Mouse (Mus musculus): ENCODE results near the gene Gm28053. TPM values are rescaled to one million over a fixed set of nuclear protein-coding genes. Genes with fewer than 3 reads are reported as not detected.

Gene Gm28053
- polyA plus RNA-seq, 1 experiment = not detected

- Histone ChIP-seq H3K27me3 (ENCODE audit: control insufficient read depth, insufficient read depth, low read length) (no peaks in the 10 kb centered on the region), H3K36me3 (ENCODE audit: control insufficient read depth, insufficient read depth, low read length) (peaks cover 4% of the 10 kb centered on the region), H3K27ac (ENCODE audit: insufficient read depth, low read depth, low read length) (no peak overlapping the region), H3K4me1 (ENCODE audit: control insufficient read depth, insufficient read depth, insufficient read length, low read length) (no peaks in the 10 kb centered on the region; the same call in 1 of the 2 replicates), H3K4me3 (ENCODE audit: low read depth, low read length) (no peak overlapping the region)
- 68% methylated on average over 5 of the region's 5 CpGs for WGBS
- TF ChIP-seq CTCF (IDR thresholded peaks at IDR 0.05; ENCODE audit: extremely low read depth, insufficient read length, insufficient replicate concordance, low read depth, low read length) (0 out of 2 replicates have a peak, but pooled peaks have one; percentile 9), POLR2A (IDR thresholded peaks at IDR 0.05; ENCODE audit: low read depth, low read length) (no peak)
Measured at GRCm38 (mm10) chr6:48702601-48703000, 15.8 kb upstream of the Gm28053 start.

- TF ChIP-seq POLR2A (IDR thresholded peaks at IDR 0.05; ENCODE audit: low read depth, low read length) (no peak), CTCF (IDR thresholded peaks at IDR 0.05; ENCODE audit: extremely low read depth, insufficient read length, insufficient replicate concordance, low read depth, low read length) (no peak)
- Histone ChIP-seq H3K27me3 (ENCODE audit: control insufficient read depth, insufficient read depth, low read length) (no peaks in the 10 kb centered on the region), H3K4me1 (ENCODE audit: control insufficient read depth, insufficient read depth, insufficient read length, low read length) (no peaks in the 10 kb centered on the region; the same call in 1 of the 2 replicates), H3K4me3 (ENCODE audit: low read depth, low read length) (no peak overlapping the region), H3K27ac (ENCODE audit: insufficient read depth, low read depth, low read length) (peak overlapping the region; percentile 23; the same call in 1 of the 2 replicates), H3K36me3 (ENCODE audit: control insufficient read depth, insufficient read depth, low read length) (peaks cover 4% of the 10 kb centered on the region)
Measured at GRCm38 (mm10) chr6:48704146-48704545, 14.3 kb upstream of the Gm28053 start.

GRCm38 (mm10) chr6:48706130-48706529, 12.3 kb upstream of the Gm28053 start:
- Histone ChIP-seq H3K4me1 (ENCODE audit: control insufficient read depth, insufficient read depth, insufficient read length, low read length) (no peaks in the 10 kb centered on the region), H3K4me3 (ENCODE audit: low read depth, low read length) (peak overlapping the region; percentile 52), H3K27ac (ENCODE audit: insufficient read depth, low read depth, low read length) (peak overlapping the region; percentile 78), H3K27me3 (ENCODE audit: control insufficient read depth, insufficient read depth, low read length) (no peaks in the 10 kb centered on the region), H3K36me3 (ENCODE audit: control insufficient read depth, insufficient read depth, low read length) (peaks cover 4% of the 10 kb centered on the region)
- no peak for TF ChIP-seq POLR2A (IDR thresholded peaks at IDR 0.05; ENCODE audit: low read depth, low read length)
- no peak for TF ChIP-seq CTCF (IDR thresholded peaks at IDR 0.05; ENCODE audit: extremely low read depth, insufficient read length, insufficient replicate concordance, low read depth, low read length)
- WGBS = 60% methylated on average over 3 of the region's 3 CpGs

GRCm38 (mm10) chr6:48720326-48720725, 1.9 kb downstream of the Gm28053 start:
- 74% methylated on average over 4 of the region's 4 CpGs for WGBS
- Histone ChIP-seq H3K36me3 (ENCODE audit: control insufficient read depth, insufficient read depth, low read length) (no peaks in the 10 kb centered on the region), H3K27me3 (ENCODE audit: control insufficient read depth, insufficient read depth, low read length) (no peaks in the 10 kb centered on the region), H3K27ac (ENCODE audit: insufficient read depth, low read depth, low read length) (peak overlapping the region; percentile 68), H3K4me1 (ENCODE audit: control insufficient read depth, insufficient read depth, insufficient read length, low read length) (0 out of 2 replicates have a peak, but pooled peaks cover 1% of the 10 kb centered on the region), H3K4me3 (ENCODE audit: low read depth, low read length) (peak overlapping the region; percentile 27; the same call in 1 of the 2 replicates)
- no peak for TF ChIP-seq POLR2A (IDR thresholded peaks at IDR 0.05; ENCODE audit: low read depth, low read length)
- no peak for TF ChIP-seq CTCF (IDR thresholded peaks at IDR 0.05; ENCODE audit: extremely low read depth, insufficient read length, insufficient replicate concordance, low read depth, low read length)

GRCm38 (mm10) chr6:48723468-48723867, 5.1 kb downstream of the Gm28053 start:
- Histone ChIP-seq H3K4me3 (ENCODE audit: low read depth, low read length) (no peak overlapping the region; the same call in 1 of the 2 replicates), H3K27ac (ENCODE audit: insufficient read depth, low read depth, low read length) (peak overlapping the region; percentile 62), H3K36me3 (ENCODE audit: control insufficient read depth, insufficient read depth, low read length) (no peaks in the 10 kb centered on the region), H3K4me1 (ENCODE audit: control insufficient read depth, insufficient read depth, insufficient read length, low read length) (peaks cover 4% of the 10 kb centered on the region; the same call in 1 of the 2 replicates), H3K27me3 (ENCODE audit: control insufficient read depth, insufficient read depth, low read length) (no peaks in the 10 kb centered on the region)
- no peak for TF ChIP-seq POLR2A (IDR thresholded peaks at IDR 0.05; ENCODE audit: low read depth, low read length)
- TF ChIP-seq CTCF (IDR thresholded peaks at IDR 0.05; ENCODE audit: extremely low read depth, insufficient read length, insufficient replicate concordance, low read depth, low read length) = no peak
- WGBS = 64% methylated on average over 8 of the region's 8 CpGs

GRCm38 (mm10) chr6:48725476-48725875, 7.1 kb downstream of the Gm28053 start:
- no peak for TF ChIP-seq CTCF (IDR thresholded peaks at IDR 0.05; ENCODE audit: extremely low read depth, insufficient read length, insufficient replicate concordance, low read depth, low read length)
- no peak for TF ChIP-seq POLR2A (IDR thresholded peaks at IDR 0.05; ENCODE audit: low read depth, low read length)
- WGBS = 9% methylated on average over 1 of the region's 1 CpGs
- Histone ChIP-seq H3K27ac (ENCODE audit: insufficient read depth, low read depth, low read length) (peak overlapping the region; percentile 49), H3K4me3 (ENCODE audit: low read depth, low read length) (no peak overlapping the region), H3K36me3 (ENCODE audit: control insufficient read depth, insufficient read depth, low read length) (no peaks in the 10 kb centered on the region), H3K27me3 (ENCODE audit: control insufficient read depth, insufficient read depth, low read length) (no peaks in the 10 kb centered on the region), H3K4me1 (ENCODE audit: control insufficient read depth, insufficient read depth, insufficient read length, low read length) (peaks cover 4% of the 10 kb centered on the region; the same call in 1 of the 2 replicates)

- Histone ChIP-seq H3K4me1 (ENCODE audit: control insufficient read depth, insufficient read depth, insufficient read length, low read length) (peaks cover 4% of the 10 kb centered on the region; the same call in 1 of the 2 replicates), H3K4me3 (ENCODE audit: low read depth, low read length) (no peak overlapping the region), H3K27me3 (ENCODE audit: control insufficient read depth, insufficient read depth, low read length) (no peaks in the 10 kb centered on the region), H3K36me3 (ENCODE audit: control insufficient read depth, insufficient read depth, low read length) (no peaks in the 10 kb centered on the region), H3K27ac (ENCODE audit: insufficient read depth, low read depth, low read length) (peak overlapping the region; percentile 54)
- 92% methylated on average over 5 of the region's 5 CpGs for WGBS
- TF ChIP-seq CTCF (IDR thresholded peaks at IDR 0.05; ENCODE audit: extremely low read depth, insufficient read length, insufficient replicate concordance, low read depth, low read length) = no peak
- TF ChIP-seq POLR2A (IDR thresholded peaks at IDR 0.05; ENCODE audit: low read depth, low read length) = no peak
Measured at GRCm38 (mm10) chr6:48727761-48728160, 9.4 kb downstream of the Gm28053 start.
